Mouse (Mus musculus) G1E (cell line): ENCODE results near the gene Eral1.

Source experiments
- CTCF ChIP-seq: IDR thresholded peaks from 2 replicates; pipeline ENCODE4 v1.5.1; 2012; ENCODE audit warnings: low read depth, low read length, inconsistent platforms, mixed read lengths
- GATA1 ChIP-seq: IDR thresholded peaks from 2 replicates; pipeline ENCODE4 v1.6.1; 2012; ENCODE audit warnings: borderline replicate concordance, low read length, inconsistent platforms, mixed read lengths
- POLR2AphosphoS5 ChIP-seq: IDR thresholded peaks from 2 replicates; pipeline ENCODE4 v1.6.1; 2012; ENCODE audit warnings: low read depth, low read length, inconsistent platforms; ENCODE audit not compliant: insufficient replicate concordance
- TAL1 ChIP-seq: conservative IDR thresholded peaks from 2 replicates; pipeline ENCODE4 v1.6.1; 2012; ENCODE audit warnings: low read depth, low read length, inconsistent platforms, mixed read lengths

- TF ChIP-seq CTCF (no peak), GATA1 (no peak), TAL1 (no peak), POLR2AphosphoS5 (no peak)
These were observed 43.6 kb upstream of the Eral1 start for GRCm38 (mm10) chr11:78123782-78124181.
